Mouse (Mus musculus) embryo, embryonic 9.5 days (tissue): ENCODE data around the gene Gys1.
A peak's percentile ranks its signal among the peaks of the same experiment; 100 is the strongest.
"Not testable (repeated sequence)": the region's sequence is repeated elsewhere in the genome, so short reads cannot be mapped to it uniquely, and the experiment has no call there.

ENCODE experiments used
- DNase-seq: peaks from one replicate; pipeline ENCODE4 v3.0.0-alpha.2; 2017; ENCODE audit errors: extremely low spot score

The Gys1 gene

DNA sequence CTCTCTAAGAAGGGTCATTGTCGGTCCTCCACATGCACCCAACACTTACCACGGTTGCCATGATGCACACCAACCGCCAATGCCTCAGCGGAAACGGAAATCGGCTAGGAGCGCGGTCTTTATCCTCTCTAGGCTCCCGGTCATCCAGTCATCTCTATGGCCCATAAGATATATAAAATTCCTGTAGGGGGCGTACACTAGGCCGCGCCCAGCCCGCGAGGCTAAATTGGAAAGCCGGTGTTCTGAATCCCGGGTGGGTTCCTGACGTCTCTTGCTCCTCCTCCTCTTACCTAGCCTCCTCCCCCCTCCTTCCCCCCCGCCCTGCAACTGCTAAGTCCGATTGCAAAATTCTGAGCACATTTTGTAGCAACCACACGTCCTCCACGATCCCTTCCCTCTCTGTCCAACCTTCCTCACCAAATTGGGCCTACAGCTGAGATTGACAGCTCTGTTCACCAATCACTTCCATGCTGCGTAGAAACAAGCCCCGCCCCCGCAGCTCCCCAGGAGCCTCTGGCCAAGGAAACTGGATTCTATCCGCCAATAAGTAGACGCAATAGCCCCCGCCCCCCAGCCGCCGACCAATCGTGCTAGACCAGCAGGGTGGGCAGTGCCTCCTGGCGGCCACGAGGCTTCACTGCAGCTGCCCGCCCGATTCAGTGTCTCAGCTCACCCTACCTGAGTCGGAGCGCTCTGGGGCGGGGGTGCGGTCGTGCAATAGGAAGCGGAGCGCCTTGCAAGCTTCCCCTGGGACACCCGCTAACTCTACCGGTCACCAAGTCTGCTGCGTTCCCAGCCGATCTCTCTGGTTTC, at the start of gene Gys1:
Gys1 (plus strand) TSS at position 642 of the 813 bp plus-strand sequence.
- DNase-seq, result peak; percentile 100

DNA sequence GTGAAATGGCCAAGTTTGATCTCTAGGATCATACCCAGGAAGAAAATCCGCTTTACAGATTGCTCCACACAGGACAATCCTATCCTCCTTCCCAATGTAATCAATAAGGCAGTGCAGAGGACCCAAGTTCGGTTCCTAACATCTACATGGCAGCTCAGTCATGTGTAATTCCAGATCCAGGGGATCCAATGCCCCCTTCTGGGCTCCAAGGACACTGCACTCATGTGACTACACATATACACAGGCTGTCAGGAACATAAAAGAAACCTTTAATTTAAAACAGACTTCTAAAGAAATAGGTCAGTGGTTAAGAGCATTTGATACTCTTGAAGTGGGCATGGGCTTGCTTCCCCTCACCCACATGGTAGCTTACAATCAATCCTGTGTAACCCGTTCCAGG, 48.6 kb upstream of the Gys1 start:
- no peak for DNase-seq

GRCm38 (mm10) chr7:45395129-45395541, 39.5 kb upstream of the Gys1 start:
- no peak for DNase-seq

DNA sequence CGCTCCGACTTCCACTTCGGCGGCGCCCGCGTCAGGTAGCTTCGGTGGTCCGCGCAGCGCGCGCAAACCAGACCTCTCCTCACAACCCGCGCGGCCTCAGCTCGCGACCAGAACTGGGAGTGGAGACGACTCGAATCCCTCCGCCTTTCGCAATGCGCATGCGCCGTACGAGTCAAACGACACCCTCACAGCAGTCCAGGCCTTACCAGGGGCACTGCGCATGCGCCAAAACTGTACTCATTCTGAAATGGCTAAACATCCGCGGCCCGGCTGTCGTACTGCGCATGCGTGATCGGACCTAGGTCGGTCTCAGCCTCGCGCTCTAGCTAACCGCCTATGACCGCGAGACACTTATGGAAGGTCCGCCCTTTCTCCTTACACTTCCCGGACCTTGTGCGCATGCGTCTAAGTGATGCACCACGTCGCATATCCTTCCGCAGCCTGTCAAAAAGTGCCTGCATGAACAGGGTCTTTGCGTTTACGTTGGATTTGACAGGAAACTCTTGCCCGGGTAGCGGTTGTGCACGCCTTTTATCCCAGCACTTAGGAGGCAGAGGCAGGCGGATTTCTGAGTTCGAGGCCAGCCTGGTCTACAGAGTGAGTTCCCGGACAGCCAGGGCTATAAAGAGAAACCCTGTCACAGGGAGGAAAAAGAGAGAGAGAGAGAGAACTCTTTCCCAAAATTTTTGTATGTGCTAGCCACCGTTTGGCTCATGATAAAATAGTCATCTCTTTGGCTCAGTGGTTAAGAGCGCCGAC, 38.9 kb upstream of the Gys1 start, which contains the start of gene Snrnp70:
Snrnp70 (minus strand) TSS at position 165 of the 759 bp plus-strand sequence.
- peak; percentile 100 for DNase-seq

DNA sequence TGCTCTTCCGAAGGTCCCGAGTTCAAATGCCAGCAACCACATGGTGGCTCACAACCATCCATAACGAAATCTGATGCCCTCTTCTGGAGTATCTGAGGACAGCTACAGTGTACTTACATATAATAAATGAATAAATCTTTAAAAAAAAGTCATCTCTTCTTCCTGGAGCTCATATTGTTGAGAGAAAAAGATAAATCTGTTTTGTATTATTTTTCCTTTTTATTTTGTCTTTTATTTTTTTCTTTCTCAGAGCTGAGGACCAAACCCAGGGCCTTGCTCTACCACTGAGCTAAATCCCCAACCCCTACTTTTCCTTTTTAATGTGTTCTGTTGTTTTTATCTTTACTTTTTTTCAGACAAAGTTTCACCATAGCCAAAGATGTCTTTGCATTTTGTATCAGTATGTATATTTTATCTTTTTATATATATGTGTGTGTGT, 38.3 kb upstream of the Gys1 start:
- not testable (repeated sequence) for DNase-seq

DNA sequence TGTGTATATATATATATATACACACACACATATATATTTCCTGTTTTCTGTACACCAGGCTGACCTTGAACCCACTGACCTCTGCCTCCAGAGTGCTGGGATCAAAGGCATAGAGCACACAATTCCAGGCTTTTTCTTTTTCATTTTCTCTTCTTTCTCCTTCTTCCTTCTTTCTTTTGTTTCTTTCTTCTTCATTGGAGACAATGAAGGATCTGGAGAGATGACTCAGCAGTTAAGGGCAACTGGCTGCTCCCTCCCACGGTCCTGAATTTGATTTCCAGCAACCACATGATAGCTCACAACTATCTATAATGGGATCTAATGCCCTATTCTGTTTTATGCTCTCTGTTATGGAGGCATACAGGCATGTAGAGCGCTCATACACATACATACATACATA, 37.9 kb upstream of the Gys1 start:
- no peak for DNase-seq

DNA sequence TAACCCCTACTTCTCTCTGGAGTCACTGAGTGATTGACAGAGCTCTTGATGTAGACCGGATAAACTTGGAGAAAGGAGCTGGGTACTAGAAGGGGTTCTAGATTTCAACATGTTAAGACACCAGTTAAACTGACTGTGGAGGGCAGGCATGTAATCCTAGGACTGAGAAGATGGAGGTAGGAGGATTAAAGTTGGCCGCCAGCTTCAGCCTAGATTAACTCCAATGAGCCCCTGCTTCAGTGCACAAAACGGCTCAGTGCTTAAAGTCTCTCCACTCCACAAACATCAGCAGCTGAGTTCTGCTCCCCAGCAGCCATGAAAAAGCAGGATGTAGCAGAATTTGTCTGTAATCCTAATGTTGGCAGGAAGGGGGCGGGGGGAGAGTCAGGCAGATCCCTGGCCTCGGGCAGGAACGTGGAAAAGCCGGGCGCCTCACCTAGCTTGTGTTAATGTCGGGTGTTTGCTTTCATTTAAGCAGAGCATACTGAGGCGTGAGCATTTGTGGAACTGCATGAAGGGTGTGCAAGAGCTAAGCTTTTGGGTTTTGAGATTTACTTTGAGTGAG, 33.0 kb upstream of the Gys1 start:
- DNase-seq, result no peak

GRCm38 (mm10) chr7:45403532-45404261, 30.9 kb upstream of the Gys1 start:
- DNase-seq, result peak; percentile 58

- DNase-seq, result peak; percentile 59
Measured at GRCm38 (mm10) chr7:45405091-45406075, 29.3 kb upstream of the Gys1 start, which contains the start of gene Kcna7. Gene Kcna7 (plus strand): TSS chr7:45405653.

GRCm38 (mm10) chr7:45406157-45407156, 28.2 kb upstream of the Gys1 start:
- no peak for DNase-seq

- DNase-seq, result no peak
Measured at GRCm38 (mm10) chr7:45407836-45408235, 26.8 kb upstream of the Gys1 start.

- DNase-seq, result no peak
Measured at GRCm38 (mm10) chr7:45408351-45408750, 26.3 kb upstream of the Gys1 start.

DNA sequence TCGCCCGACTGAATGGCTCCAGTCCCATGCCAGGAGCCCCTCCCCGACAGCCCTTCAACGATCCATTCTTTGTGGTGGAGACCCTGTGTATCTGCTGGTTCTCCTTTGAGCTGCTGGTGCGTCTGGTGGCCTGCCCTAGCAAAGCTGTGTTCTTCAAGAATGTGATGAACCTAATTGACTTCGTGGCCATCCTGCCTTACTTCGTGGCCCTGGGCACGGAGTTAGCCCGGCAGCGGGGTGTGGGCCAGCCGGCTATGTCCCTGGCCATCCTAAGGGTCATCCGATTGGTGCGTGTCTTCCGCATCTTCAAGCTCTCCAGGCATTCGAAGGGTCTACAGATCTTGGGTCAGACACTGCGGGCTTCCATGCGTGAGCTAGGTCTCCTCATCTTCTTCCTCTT, 25.7 kb upstream of the Gys1 start:
- DNase-seq, result no peak

GRCm38 (mm10) chr7:45409497-45410163, 25.0 kb upstream of the Gys1 start:
- DNase-seq, result no peak

DNA sequence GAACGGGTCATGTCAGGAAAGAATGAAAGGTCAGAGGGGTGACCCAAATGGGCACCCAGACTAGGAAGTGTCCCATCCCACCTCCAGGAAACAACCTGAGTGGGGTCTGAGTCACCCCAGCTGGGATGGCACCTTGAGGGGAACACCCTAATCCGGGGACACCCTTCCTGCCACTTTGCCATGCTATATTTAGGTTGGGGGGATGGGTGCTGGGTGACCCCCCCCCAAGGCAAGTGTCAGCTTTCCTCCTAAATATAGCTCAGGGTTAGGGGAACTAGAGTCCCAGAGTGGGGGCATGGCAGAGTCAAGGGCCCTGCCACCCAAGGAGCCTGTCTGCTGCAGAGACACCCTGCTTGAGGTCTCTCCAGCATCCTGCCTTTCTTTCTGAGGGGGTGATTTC, 22.2 kb upstream of the Gys1 start:
- no peak for DNase-seq

DNA sequence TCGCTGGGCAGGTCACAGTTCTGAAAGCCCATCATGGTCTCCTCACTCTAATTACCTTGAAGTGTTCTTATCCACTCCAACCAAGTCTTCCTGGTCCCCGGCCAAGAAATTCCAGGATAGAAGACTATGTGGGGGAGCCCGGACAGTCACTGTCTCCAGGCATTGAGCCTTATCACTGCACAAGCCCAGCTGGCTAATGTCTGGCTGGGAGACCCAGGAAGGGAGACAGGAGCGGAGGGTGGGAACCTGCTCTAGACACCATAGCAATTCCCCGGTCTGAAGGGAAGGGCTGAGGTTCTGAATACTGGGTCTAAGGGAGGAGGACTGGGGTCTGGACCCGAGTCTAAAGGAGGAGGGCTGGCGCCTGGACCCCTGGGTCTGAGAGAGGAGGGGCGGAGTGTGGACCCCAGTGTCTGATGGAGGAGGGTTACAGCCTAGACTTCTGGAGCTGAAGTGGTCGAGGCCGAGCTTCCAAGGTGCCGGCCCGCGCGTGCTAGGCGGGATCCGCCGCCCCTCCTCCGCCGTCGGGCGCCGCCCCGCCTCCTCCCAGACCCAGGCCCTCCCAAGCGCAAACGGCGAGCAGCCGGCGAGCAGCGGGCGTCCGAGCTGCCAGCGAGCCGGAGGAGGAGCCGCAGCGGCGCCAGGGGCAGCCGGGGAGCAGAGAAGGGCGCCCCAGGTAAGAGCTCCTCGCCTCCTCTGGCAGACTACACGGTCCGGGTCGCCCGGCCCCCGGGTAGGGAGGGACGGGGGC, 21.4 kb upstream of the Gys1 start, which contains the start of gene Ntf5:
Ntf5 (plus strand) TSS at position 583 of the 751 bp plus-strand sequence.
- peak; percentile 51 for DNase-seq

DNA sequence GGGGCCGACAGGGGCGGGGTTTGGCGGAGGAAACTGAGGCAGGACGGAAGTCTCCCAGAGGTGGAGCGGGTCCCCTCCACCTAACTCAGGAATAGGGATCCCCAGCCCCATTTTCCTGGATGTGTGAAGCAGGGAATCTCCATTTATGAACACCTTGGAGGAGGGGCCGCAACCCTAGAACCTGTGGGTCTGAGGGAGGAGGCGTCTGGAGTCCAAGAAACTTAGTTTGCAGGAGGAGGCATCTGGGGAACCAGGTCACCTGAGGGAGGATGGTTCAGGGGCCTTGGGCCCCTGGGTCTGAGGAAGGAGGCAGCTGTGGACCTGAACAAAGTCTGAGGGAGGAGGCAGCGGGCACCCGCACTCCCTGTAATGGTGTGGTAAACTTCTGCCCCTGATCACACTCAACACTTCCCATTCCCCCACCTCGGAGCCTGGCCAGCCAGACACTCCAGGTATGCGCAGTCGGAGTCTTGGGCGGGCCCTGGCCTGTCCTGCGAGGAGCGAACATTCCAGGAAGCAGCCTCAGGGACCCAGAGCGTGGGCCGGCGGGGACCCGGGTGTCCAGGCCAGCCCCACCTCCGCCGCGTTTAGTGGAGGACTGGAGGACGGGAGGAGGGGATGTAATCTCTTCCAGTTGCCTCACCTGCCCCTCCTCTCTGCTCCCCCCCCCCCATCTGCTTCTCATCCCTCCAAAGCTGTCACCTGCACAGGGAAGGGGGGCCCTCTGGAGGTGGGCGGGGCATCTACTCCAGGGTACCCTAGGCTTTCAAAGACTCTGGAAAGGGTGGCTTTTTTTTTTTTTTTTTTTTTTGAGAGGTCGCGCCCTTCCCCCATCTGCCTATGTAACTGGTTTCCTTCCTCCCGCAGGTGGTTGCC, 20.5 kb upstream of the Gys1 start:
- DNase-seq, result peak; percentile 33
